ENCODE assay signal across 18 mouse cellular contexts in genomic region chr12:15722161-15722560, GRCm38 (mm10).
"Had no signal": no experiment of that assay in that cellular context is flagged by ENCODE, and none has a peak within 500 bp of the region (broad histone marks: within the 10 kb centered on the region; RNA-seq: fewer than 3 reads in every experiment).

No protein-coding gene starts in this region.

- H3K9ac ChIP-seq: lung, embryonic 14.5 days; midbrain, embryonic 13.5 days; neural tube, embryonic 13.5 days; neural tube, embryonic 15.5 days had no signal

- H3K27me3 ChIP-seq: midbrain, embryonic 13.5 days; neural tube, embryonic 13.5 days; neural tube, embryonic 15.5 days had no signal

- H3K36me3 ChIP-seq: midbrain, embryonic 10.5 days; midbrain, embryonic 13.5 days; neural tube, embryonic 13.5 days; neural tube, embryonic 15.5 days had no signal

- H3K4me3 ChIP-seq: midbrain, embryonic 10.5 days; midbrain, embryonic 13.5 days; myocyte; neural tube, embryonic 13.5 days; neural tube, embryonic 15.5 days had no signal

- H3K9me3 ChIP-seq: midbrain, embryonic 10.5 days; midbrain, embryonic 13.5 days; neural tube, embryonic 13.5 days; neural tube, embryonic 15.5 days had no signal

- H3K4me2 ChIP-seq: lung, embryonic 14.5 days; midbrain, embryonic 13.5 days; neural tube, embryonic 13.5 days; neural tube, embryonic 15.5 days had no signal

- DNase-seq: lung, adult 18-20 months; lung, embryonic 14.5 days; lung, postnatal 10 days; lung, postnatal 4 days; retina, postnatal 1 day; right cerebral cortex, adult 18-20 months; right cerebral cortex, postnatal 25 days; right cerebral cortex, postnatal 4 days; spleen, adult 18-20 months; thymus, adult 18-20 months; thymus, postnatal 14 days; thymus, postnatal 36 days had no signal

- H3K4me1 ChIP-seq: midbrain, embryonic 10.5 days; midbrain, embryonic 13.5 days; neural tube, embryonic 13.5 days; neural tube, embryonic 15.5 days had no signal

- H3K27ac ChIP-seq: midbrain, embryonic 10.5 days; midbrain, embryonic 13.5 days; neural tube, embryonic 13.5 days; neural tube, embryonic 15.5 days had no signal

- ATAC-seq: midbrain, embryonic 13.5 days; midbrain, embryonic 16.5 days had no signal
